Mouse (Mus musculus): ENCODE results near the gene Ppm1d. TPM values are rescaled to one million over a fixed set of nuclear protein-coding genes. Genes with fewer than 3 reads are reported as not detected.
A peak's percentile ranks its signal among the peaks of the same experiment; 100 is the strongest.

Ppm1d gene
- polyA plus RNA-seq, 1 experiment from 2014 or later: 13.7 TPM

DNA sequence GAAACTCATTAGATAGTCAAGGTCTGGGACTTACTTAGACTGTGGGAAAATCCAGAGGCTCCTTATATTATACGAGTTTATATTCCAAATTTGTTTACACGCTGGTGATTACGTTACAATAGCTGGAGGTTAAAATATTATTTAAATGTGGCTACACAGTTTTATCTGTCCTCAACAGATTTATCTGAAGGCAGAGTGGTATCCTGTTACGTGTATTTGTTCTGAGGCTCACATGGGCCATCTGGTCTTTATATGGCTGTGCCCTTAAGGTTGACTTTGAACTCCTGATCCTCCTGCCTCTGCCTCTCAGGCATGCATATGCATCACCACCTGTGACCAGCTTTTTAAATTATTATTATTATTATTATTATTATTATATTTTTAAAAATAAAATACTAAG, 42.8 kb downstream of the Ppm1d start:
- Histone ChIP-seq H3K27ac (ENCODE audit: low read length) (no peak overlapping the region), H3K4me2 (ENCODE audit: low read depth, low read length) (peak overlapping the region; percentile 95)
- 56% methylated on average over 4 of the region's 4 CpGs for WGBS

GRCm38 (mm10) chr11:85359641-85360040, 48.6 kb downstream of the Ppm1d start:
- ATAC-seq (replicated peaks; ENCODE audit: extremely low read depth, insufficient read depth, low FRiP score): no peak
- Histone ChIP-seq H3K9ac (ENCODE audit: low read length) (no peak overlapping the region), H3K4me3 (ENCODE audit: low read length) (no peak overlapping the region), H3K36me3 (ENCODE audit: control insufficient read depth, insufficient read depth) (peaks cover 9% of the 10 kb centered on the region), H3K4me2 (ENCODE audit: low read depth, low read length) (no peak overlapping the region), H3K27me3 (ENCODE audit: control insufficient read depth, insufficient read depth, low read length) (no peaks in the 10 kb centered on the region), H3K27ac (ENCODE audit: low read length) (no peak overlapping the region), H3K9me3 (replicated peaks; ENCODE audit: control insufficient read depth, low read length) (no peaks in the 10 kb centered on the region), H3K4me1 (ENCODE audit: control insufficient read depth, insufficient read depth, low read length) (no peaks in the 10 kb centered on the region)
- 84% methylated on average over 6 of the region's 6 CpGs for WGBS

More for the DNA sequence above, 42.8 kb downstream of the Ppm1d start:
- H3K9me3 ChIP-seq (replicated peaks; ENCODE audit: control insufficient read depth, low read length): no peaks in the 10 kb centered on the region
- ATAC-seq (replicated peaks; ENCODE audit: extremely low read depth, insufficient read depth, low FRiP score): no peak
- H3K9ac ChIP-seq (ENCODE audit: low read length): peak overlapping the region; percentile 87
- no peaks in the 10 kb centered on the region for H3K36me3 ChIP-seq (ENCODE audit: control insufficient read depth, insufficient read depth)
- H3K27me3 ChIP-seq (ENCODE audit: control insufficient read depth, insufficient read depth, low read length): no peaks in the 10 kb centered on the region
- peaks cover 10% of the 10 kb centered on the region for H3K4me1 ChIP-seq (ENCODE audit: control insufficient read depth, insufficient read depth, low read length)
- H3K4me3 ChIP-seq (ENCODE audit: low read length): peak overlapping the region; percentile 90

- 85% methylated on average over 8 of the region's 8 CpGs for WGBS
- H3K4me3 ChIP-seq (ENCODE audit: low read length): no peak overlapping the region
- ATAC-seq (replicated peaks; ENCODE audit: extremely low read depth, insufficient read depth, low FRiP score): no peak
- H3K9ac ChIP-seq (ENCODE audit: low read length): no peak overlapping the region
- H3K27ac ChIP-seq (ENCODE audit: low read length): no peak overlapping the region
- no peaks in the 10 kb centered on the region for H3K27me3 ChIP-seq (ENCODE audit: control insufficient read depth, insufficient read depth, low read length)
- peaks cover 9% of the 10 kb centered on the region for H3K36me3 ChIP-seq (ENCODE audit: control insufficient read depth, insufficient read depth)
- H3K9me3 ChIP-seq (replicated peaks; ENCODE audit: control insufficient read depth, low read length): no peaks in the 10 kb centered on the region
- no peaks in the 10 kb centered on the region for H3K4me1 ChIP-seq (ENCODE audit: control insufficient read depth, insufficient read depth, low read length)
- no peak overlapping the region for H3K4me2 ChIP-seq (ENCODE audit: low read depth, low read length)
Measured at GRCm38 (mm10) chr11:85361621-85362020, 50.6 kb downstream of the Ppm1d start.

DNA sequence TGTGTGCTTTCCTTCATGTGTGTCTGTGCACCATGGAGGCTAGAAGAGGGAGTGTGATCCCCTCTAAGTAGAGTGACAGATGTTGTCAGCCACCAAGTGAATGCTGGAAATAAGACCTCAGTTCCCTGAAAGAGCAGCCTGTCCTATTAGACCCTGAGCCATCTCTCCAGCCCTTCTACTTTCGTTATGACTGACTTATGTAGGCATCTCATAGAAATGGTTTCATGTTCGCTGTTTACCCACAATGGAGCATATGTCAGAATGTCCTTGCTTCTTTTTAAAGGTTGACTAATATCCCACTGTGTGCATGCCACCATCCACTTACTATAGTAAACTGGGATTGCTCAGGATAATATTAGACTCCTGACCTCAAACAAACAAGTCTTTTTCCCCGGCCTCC, 55.1 kb downstream of the Ppm1d start:
- WGBS: 86% methylated on average over 3 of the region's 3 CpGs
- no peaks in the 10 kb centered on the region for H3K27me3 ChIP-seq (ENCODE audit: control insufficient read depth, insufficient read depth, low read length)
- H3K9ac ChIP-seq (ENCODE audit: low read length): no peak overlapping the region
- ATAC-seq (replicated peaks; ENCODE audit: extremely low read depth, insufficient read depth, low FRiP score): no peak
- H3K36me3 ChIP-seq (ENCODE audit: control insufficient read depth, insufficient read depth): peaks cover 7% of the 10 kb centered on the region; the same call in 1 of the 2 replicates
- no peak overlapping the region for H3K4me2 ChIP-seq (ENCODE audit: low read depth, low read length)
- no peaks in the 10 kb centered on the region for H3K4me1 ChIP-seq (ENCODE audit: control insufficient read depth, insufficient read depth, low read length)
- no peak overlapping the region for H3K4me3 ChIP-seq (ENCODE audit: low read length)
- no peak overlapping the region for H3K27ac ChIP-seq (ENCODE audit: low read length)
- no peaks in the 10 kb centered on the region for H3K9me3 ChIP-seq (replicated peaks; ENCODE audit: control insufficient read depth, low read length)

DNA sequence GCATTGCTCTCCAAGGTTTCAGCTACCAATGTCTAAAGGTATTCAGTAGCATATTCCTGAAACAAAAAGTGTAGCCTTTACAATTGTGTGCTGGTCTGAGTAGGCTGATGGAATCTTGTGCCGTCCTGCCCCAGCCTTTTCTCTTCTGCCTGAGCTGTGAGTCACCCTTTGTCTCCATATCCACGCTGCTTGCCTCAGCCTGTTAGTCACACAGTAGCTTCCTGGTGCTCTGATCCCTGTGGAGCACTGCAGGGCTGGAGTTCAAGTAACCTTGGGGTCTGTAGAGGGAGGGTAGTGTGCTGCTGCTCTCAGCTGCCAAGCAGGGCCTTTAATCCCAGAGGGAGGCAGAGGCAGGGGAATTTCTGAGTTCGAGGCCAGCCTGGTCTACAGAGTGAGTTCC, 56.8 kb downstream of the Ppm1d start:
- ATAC-seq (replicated peaks; ENCODE audit: extremely low read depth, insufficient read depth, low FRiP score): no peak

DNA sequence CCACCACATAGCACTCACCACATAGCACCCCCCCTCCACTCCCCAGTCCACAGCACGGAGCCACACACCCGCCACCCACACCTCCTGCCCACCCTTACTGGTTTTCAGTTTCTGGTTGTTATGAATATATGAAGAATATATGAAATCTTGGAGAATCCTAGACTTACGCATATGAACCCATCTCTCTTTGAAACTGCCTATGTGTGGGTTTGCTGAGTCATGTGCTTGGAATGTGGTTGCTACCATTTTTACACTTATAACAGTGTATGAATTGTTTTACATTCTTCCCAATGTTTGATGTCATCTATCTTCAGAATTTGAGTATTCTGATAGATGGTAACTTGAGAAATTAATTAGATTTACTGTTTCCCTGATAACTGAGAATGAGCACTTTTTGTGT, 68.0 kb downstream of the Ppm1d start:
- Histone ChIP-seq H3K4me2 (ENCODE audit: low read depth, low read length) (no peak overlapping the region), H3K36me3 (ENCODE audit: control insufficient read depth, insufficient read depth) (no peaks in the 10 kb centered on the region), H3K4me3 (ENCODE audit: low read length) (no peak overlapping the region), H3K4me1 (ENCODE audit: control insufficient read depth, insufficient read depth, low read length) (no peaks in the 10 kb centered on the region), H3K27me3 (ENCODE audit: control insufficient read depth, insufficient read depth, low read length) (no peaks in the 10 kb centered on the region), H3K9ac (ENCODE audit: low read length) (no peak overlapping the region), H3K9me3 (replicated peaks; ENCODE audit: control insufficient read depth, low read length) (no peaks in the 10 kb centered on the region), H3K27ac (ENCODE audit: low read length) (no peak overlapping the region)
- ATAC-seq (replicated peaks; ENCODE audit: extremely low read depth, insufficient read depth, low FRiP score): no peak
- 75% methylated on average over 3 of the region's 3 CpGs for WGBS

More for the DNA sequence above, 56.8 kb downstream of the Ppm1d start:
- Histone ChIP-seq H3K36me3 (ENCODE audit: control insufficient read depth, insufficient read depth) (peaks cover 7% of the 10 kb centered on the region; the same call in 1 of the 2 replicates), H3K27ac (ENCODE audit: low read length) (no peak overlapping the region), H3K9me3 (replicated peaks; ENCODE audit: control insufficient read depth, low read length) (no peaks in the 10 kb centered on the region), H3K4me1 (ENCODE audit: control insufficient read depth, insufficient read depth, low read length) (no peaks in the 10 kb centered on the region), H3K9ac (ENCODE audit: low read length) (no peak overlapping the region), H3K27me3 (ENCODE audit: control insufficient read depth, insufficient read depth, low read length) (no peaks in the 10 kb centered on the region), H3K4me2 (ENCODE audit: low read depth, low read length) (no peak overlapping the region), H3K4me3 (ENCODE audit: low read length) (no peak overlapping the region)
- 78% methylated on average over 3 of the region's 3 CpGs for WGBS

GRCm38 (mm10) chr11:85380046-85380445, 69.0 kb downstream of the Ppm1d start:
- ATAC-seq (replicated peaks; ENCODE audit: extremely low read depth, insufficient read depth, low FRiP score): no peak
- Histone ChIP-seq H3K36me3 (ENCODE audit: control insufficient read depth, insufficient read depth) (no peaks in the 10 kb centered on the region), H3K4me3 (ENCODE audit: low read length) (no peak overlapping the region), H3K27me3 (ENCODE audit: control insufficient read depth, insufficient read depth, low read length) (no peaks in the 10 kb centered on the region), H3K9me3 (replicated peaks; ENCODE audit: control insufficient read depth, low read length) (no peaks in the 10 kb centered on the region), H3K27ac (ENCODE audit: low read length) (no peak overlapping the region), H3K4me1 (ENCODE audit: control insufficient read depth, insufficient read depth, low read length) (no peaks in the 10 kb centered on the region), H3K9ac (ENCODE audit: low read length) (no peak overlapping the region), H3K4me2 (ENCODE audit: low read depth, low read length) (no peak overlapping the region)
- WGBS: 7% methylated on average over 1 of the region's 1 CpGs

DNA sequence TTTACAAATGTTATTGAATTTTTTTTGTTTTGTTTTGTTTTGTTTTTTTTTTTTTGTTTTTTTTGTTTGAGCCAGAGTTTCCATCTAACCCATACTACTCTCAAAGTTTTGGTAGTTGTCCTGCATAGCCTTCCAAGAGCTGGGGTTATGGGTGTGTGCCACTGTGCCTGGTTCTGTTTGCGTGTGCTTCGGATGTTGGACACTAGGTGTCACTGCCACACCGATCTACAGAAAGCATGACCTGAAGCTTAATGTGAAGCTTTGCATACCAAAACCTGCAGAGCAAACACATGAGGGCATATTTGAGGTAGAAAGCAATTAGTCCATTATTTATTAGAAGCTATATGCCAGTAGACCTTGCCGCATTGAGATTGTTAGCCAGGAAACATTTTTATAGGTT, 71.0 kb downstream of the Ppm1d start:
- no peaks in the 10 kb centered on the region for H3K27me3 ChIP-seq (ENCODE audit: control insufficient read depth, insufficient read depth, low read length)
- 0 out of 2 replicates have a peak, but pooled peaks have one; percentile 49 for ATAC-seq (replicated peaks; ENCODE audit: extremely low read depth, insufficient read depth, low FRiP score)
- no peak overlapping the region for H3K4me2 ChIP-seq (ENCODE audit: low read depth, low read length)
- H3K9ac ChIP-seq (ENCODE audit: low read length): no peak overlapping the region
- 20% methylated on average over 4 of the region's 4 CpGs for WGBS
- no peaks in the 10 kb centered on the region for H3K9me3 ChIP-seq (replicated peaks; ENCODE audit: control insufficient read depth, low read length)
- H3K4me3 ChIP-seq (ENCODE audit: low read length): no peak overlapping the region
- no peaks in the 10 kb centered on the region for H3K36me3 ChIP-seq (ENCODE audit: control insufficient read depth, insufficient read depth)
- no peaks in the 10 kb centered on the region for H3K4me1 ChIP-seq (ENCODE audit: control insufficient read depth, insufficient read depth, low read length)
- H3K27ac ChIP-seq (ENCODE audit: low read length): no peak overlapping the region

- no peak overlapping the region for H3K27ac ChIP-seq (ENCODE audit: low read length)
- no peak for ATAC-seq (replicated peaks; ENCODE audit: extremely low read depth, insufficient read depth, low FRiP score)
Measured at GRCm38 (mm10) chr11:85383975-85384821, 73.2 kb downstream of the Ppm1d start.

More at GRCm38 (mm10) chr11:85383975-85384821, 73.2 kb downstream of the Ppm1d start:
- H3K9ac ChIP-seq (ENCODE audit: low read length): no peak overlapping the region
- H3K4me2 ChIP-seq (ENCODE audit: low read depth, low read length): no peak overlapping the region
- H3K4me3 ChIP-seq (ENCODE audit: low read length): no peak overlapping the region
- H3K9me3 ChIP-seq (replicated peaks; ENCODE audit: control insufficient read depth, low read length): no peaks in the 10 kb centered on the region
- no peaks in the 10 kb centered on the region for H3K27me3 ChIP-seq (ENCODE audit: control insufficient read depth, insufficient read depth, low read length)
- WGBS: 60% methylated on average over 7 of the region's 7 CpGs
- H3K4me1 ChIP-seq (ENCODE audit: control insufficient read depth, insufficient read depth, low read length): no peaks in the 10 kb centered on the region
- no peaks in the 10 kb centered on the region for H3K36me3 ChIP-seq (ENCODE audit: control insufficient read depth, insufficient read depth)

Data from heart, embryonic 16.5 days (tissue).